Mouse (Mus musculus) c-Kit-positive CD71-negative TER-119-negative erythroid progenitor cells, embryonic 14.5 days (primary cell): ENCODE results near the gene H2al2a.
"Not testable (repeated sequence)": the region's sequence is repeated elsewhere in the genome, so short reads cannot be mapped to it uniquely, and the experiment has no call there.

ENCODE experiments used
- DNase-seq: peaks from one replicate; pipeline ENCODE4 v3.0.0-alpha.2; 2013; ENCODE audit warnings: low read depth

Gene H2al2a

GRCm38 (mm10) chr2:17977645-17978044, 19.1 kb downstream of the H2al2a start:
- not testable (repeated sequence) for DNase-seq

DNA sequence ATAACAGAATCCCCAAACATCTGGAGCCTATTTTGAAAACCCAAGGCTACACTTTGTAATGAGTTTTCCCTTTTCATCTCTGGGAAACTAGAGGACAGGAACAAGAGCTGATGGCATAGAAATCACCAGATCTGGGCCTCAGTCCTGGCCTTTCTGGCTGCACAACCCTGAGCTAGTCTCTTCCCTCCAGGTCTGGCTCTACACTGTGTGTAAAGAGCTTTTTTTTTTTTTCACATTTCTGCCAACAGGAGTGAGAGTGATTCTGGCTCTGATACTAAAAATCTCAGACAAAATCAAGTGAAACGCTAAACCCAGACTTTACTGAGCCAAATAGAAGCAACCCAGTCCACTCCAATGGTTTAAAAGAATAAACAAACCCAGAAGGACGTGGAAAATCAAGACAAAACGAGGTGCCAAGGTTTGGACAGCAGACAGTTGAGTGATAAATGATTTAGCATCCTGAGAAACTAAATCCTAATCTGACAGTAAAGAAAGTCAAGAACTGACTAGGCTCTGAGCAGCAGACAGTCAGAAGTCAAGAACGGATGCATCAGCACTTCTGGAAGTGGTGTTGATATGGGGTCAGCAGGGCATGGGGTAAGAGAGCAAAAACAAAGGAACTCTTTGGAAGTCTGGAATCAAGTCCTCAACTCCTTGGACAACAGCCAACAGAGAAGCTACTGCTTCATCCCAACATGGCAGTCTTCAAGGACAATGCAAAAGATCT, 21.0 kb downstream of the H2al2a start:
- no peak for DNase-seq

GRCm38 (mm10) chr2:17973868-17974440, 22.8 kb downstream of the H2al2a start:
- no peak for DNase-seq

DNA sequence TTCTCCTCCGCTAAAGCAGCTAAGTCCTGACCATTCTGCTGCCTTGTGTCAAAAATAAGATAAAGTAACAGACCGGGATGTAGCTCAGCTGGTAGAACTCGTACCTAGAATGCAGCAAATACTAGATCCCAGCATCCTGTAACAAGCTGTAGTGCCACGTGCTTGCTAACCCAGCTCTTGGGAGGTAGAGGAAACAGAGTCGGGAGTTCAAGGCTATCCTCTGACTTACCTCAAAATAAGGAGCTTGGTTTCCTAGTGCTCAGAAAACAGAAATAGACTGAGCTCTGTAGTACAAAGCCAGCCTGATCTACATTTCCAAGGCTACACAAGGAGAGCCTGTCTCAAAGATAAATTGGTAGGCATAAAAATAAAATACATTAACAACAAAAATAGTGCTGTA, 23.5 kb downstream of the H2al2a start:
- no peak for DNase-seq

GRCm38 (mm10) chr2:17972843-17973242, 23.9 kb downstream of the H2al2a start:
- no peak for DNase-seq

- no peak for DNase-seq
These were observed 25.4 kb downstream of the H2al2a start for GRCm38 (mm10) chr2:17971407-17971806.

DNA sequence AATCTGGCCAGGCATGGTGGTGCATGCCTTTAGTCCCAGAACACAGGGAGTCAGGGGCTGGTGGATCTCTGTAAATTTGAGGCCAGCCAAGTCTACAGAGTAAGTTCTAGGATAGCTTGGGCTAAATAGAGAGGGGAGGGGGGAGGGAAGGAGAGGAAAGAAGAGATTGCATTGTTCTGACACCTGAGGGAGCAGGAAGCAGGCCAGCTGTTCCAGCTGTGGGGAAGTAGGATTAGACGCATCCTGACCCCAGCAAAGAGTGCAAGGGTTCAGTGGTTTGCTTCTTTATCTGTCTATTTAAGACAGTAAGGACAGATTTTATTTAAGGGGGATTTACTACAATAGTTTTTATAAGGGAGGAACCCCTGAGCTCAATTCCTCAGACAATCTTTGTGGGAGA, 26.1 kb downstream of the H2al2a start:
- DNase-seq: no peak

DNA sequence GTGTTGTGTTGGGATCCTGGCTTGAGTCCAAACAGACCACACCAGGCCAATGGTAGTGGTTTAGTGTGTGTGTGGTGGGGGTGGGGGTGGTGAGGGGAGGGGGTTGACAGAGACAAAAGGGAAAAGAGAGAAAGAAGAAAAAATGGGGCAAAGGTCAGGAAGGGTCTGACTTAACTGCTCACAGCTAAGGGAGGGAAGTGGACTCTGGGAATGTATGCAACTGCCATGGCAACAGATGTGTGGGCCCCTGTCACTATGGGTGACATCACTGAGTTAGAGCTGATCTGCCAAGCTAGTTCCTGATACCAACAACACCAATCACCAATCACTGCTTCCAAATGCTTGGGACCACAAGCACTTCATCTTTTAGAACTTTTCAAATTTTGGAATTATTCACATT, 26.6 kb downstream of the H2al2a start:
- no peak for DNase-seq

GRCm38 (mm10) chr2:17968571-17968970, 28.2 kb downstream of the H2al2a start:
- no peak for DNase-seq

GRCm38 (mm10) chr2:17968037-17968436, 28.7 kb downstream of the H2al2a start:
- DNase-seq: not testable (repeated sequence)

GRCm38 (mm10) chr2:17959501-17959900, 37.3 kb downstream of the H2al2a start:
- no peak for DNase-seq

GRCm38 (mm10) chr2:17946875-17947274, 49.9 kb downstream of the H2al2a start:
- no peak for DNase-seq
